Mouse (Mus musculus) MEL (cell line): ENCODE results near the gene Stn1. TPM values are rescaled to one million over a fixed set of nuclear protein-coding genes. Genes with fewer than 3 reads are reported as not detected.

Experiments used
- DNase-seq: peaks from one replicate; pipeline ENCODE4 v3.0.0; 2011; ENCODE audit warnings: low read depth, low spot score
- H3K27ac ChIP-seq: 2 replicates; pipeline ENCODE4 v1.5.1; 2012; ENCODE audit warnings: low read depth, mild to moderate bottlenecking, control low read depth, low read length, moderate library complexity; ENCODE audit not compliant: control insufficient read depth
- H3K27me3 ChIP-seq, 2 experiments: fragments of 150-350 bp in 1 of 2; sonication (generic) in 1 of 2; 2 replicates each; pipeline ENCODE4 v1.6.1; 2012; ENCODE audit warnings: low read length in 2 of 2, mild to moderate bottlenecking in 2 of 2, improper control_type of control experiment in 1 of 2, moderate library complexity in 1 of 2; ENCODE audit not compliant: insufficient read depth in 2 of 2, control insufficient read depth in 1 of 2
- H3K36me3 ChIP-seq, 2 experiments: 2 replicates each; pipeline ENCODE4 v1.6.1; 2012 to 2014; ENCODE audit warnings: low read length in 2 of 2, improper control_type of control experiment in 1 of 2, inconsistent platforms in 1 of 2, mild to moderate bottlenecking in 1 of 2; ENCODE audit not compliant: insufficient read depth in 2 of 2, control insufficient read depth in 1 of 2
- H3K4me1 ChIP-seq, 2 experiments: fragments of 150-350 bp in 1 of 2; sonication (generic) in 1 of 2; 2 replicates each; pipeline ENCODE4 v1.6.1; 2012; ENCODE audit warnings: low read length in 2 of 2, improper control_type of control experiment in 1 of 2, mild to moderate bottlenecking in 1 of 2; ENCODE audit not compliant: insufficient read depth in 2 of 2, control insufficient read depth in 1 of 2
- H3K4me3 ChIP-seq, 2 experiments: fragments of 150-350 bp in 1 of 2; sonication (generic) in 1 of 2; 2 replicates each; pipeline ENCODE4 v1.5.1; 2012; ENCODE audit warnings: low read depth in 2 of 2, low read length in 2 of 2, mild to moderate bottlenecking in 2 of 2, moderate library complexity in 2 of 2, control low read depth in 1 of 2, improper control_type of control experiment in 1 of 2; ENCODE audit not compliant: control insufficient read depth in 1 of 2, insufficient read depth in 1 of 2
- H3K79me2 ChIP-seq: 2 replicates; pipeline ENCODE4 v1.6.1; 2012; ENCODE audit warnings: mild to moderate bottlenecking, low read length, moderate library complexity; ENCODE audit not compliant: control insufficient read depth, poor library complexity, insufficient read depth
- H3K9ac ChIP-seq: 2 replicates; pipeline ENCODE4 v1.6.1; 2012; ENCODE audit warnings: low read depth, mild to moderate bottlenecking, control low read depth, low read length, moderate library complexity; ENCODE audit not compliant: control insufficient read depth, poor library complexity, severe bottlenecking
- H3K9me3 ChIP-seq: fragments of 150-350 bp; sonication (generic); replicated peaks from 2 replicates; pipeline ENCODE4 v1.6.1; 2012; ENCODE audit warnings: mild to moderate bottlenecking, low read length, improper control_type of control experiment, moderate library complexity; ENCODE audit not compliant: insufficient read depth
- BHLHE40 ChIP-seq: IDR thresholded peaks from 2 replicates; pipeline ENCODE4 v1.6.1; 2012; ENCODE audit warnings: low read depth, mild to moderate bottlenecking, inconsistent platforms, low read length, improper control_type of control experiment, borderline replicate concordance
- CHD1 ChIP-seq: IDR thresholded peaks from 2 replicates; pipeline ENCODE4 v1.6.1; 2012; ENCODE audit warnings: low read depth, mild to moderate bottlenecking, inconsistent platforms, low read length, improper control_type of control experiment
- CHD2 ChIP-seq: IDR thresholded peaks from 2 replicates; pipeline ENCODE4 v1.6.1; 2011; ENCODE audit warnings: low read length, improper control_type of control experiment
- CTCF ChIP-seq, 3 experiments: IDR thresholded peaks in 2 of 3; conservative IDR thresholded peaks in 1 of 3; 2 replicates each; pipeline ENCODE4 v1.5.1; 2011 to 2012; ENCODE audit warnings: low read length in 3 of 3, low read depth in 2 of 3, mild to moderate bottlenecking in 2 of 3, improper control_type of control experiment in 1 of 3, inconsistent platforms in 1 of 3, mixed read lengths in 1 of 3, moderate library complexity in 1 of 3; ENCODE audit not compliant: control insufficient read depth in 1 of 3, insufficient read depth in 1 of 3, poor library complexity in 1 of 3, severe bottlenecking in 1 of 3
- E2F4 ChIP-seq: IDR thresholded peaks from 2 replicates; pipeline ENCODE4 v1.6.1; 2011; ENCODE audit warnings: low read depth, low read length, improper control_type of control experiment, borderline replicate concordance
- ELF1 ChIP-seq: IDR thresholded peaks from 2 replicates; pipeline ENCODE4 v1.6.1; 2014; ENCODE audit warnings: low read depth, mild to moderate bottlenecking, inconsistent platforms, low read length, improper control_type of control experiment, moderate library complexity
- EP300 ChIP-seq, 2 experiments: IDR thresholded peaks; 2 replicates each; pipeline ENCODE4 v1.6.1; 2011; ENCODE audit warnings: improper control_type of control experiment in 2 of 2, low read length in 2 of 2, low read depth in 1 of 2, mild to moderate bottlenecking in 1 of 2
- GABPA ChIP-seq: IDR thresholded peaks from 2 replicates; pipeline ENCODE4 v1.6.1; 2012; ENCODE audit warnings: low read depth, mild to moderate bottlenecking, inconsistent platforms, low read length, improper control_type of control experiment, moderate library complexity
- HCFC1 ChIP-seq: IDR thresholded peaks from 2 replicates; pipeline ENCODE4 v1.6.1; 2012; ENCODE audit warnings: low read depth, mild to moderate bottlenecking, inconsistent platforms, low read length, improper control_type of control experiment, moderate library complexity
- JUND ChIP-seq: IDR thresholded peaks from 2 replicates; pipeline ENCODE4 v1.6.1; 2011; ENCODE audit warnings: low read depth, mild to moderate bottlenecking, improper control_type of control experiment, low read length
- KAT2A ChIP-seq: conservative IDR thresholded peaks from 2 replicates; pipeline ENCODE4 v1.6.1; 2012; ENCODE audit warnings: low read depth, low read length, improper control_type of control experiment, inconsistent platforms
- MAFK ChIP-seq: IDR thresholded peaks from 2 replicates; pipeline ENCODE4 v1.6.1; 2011; ENCODE audit warnings: low read depth, mild to moderate bottlenecking, low read length, improper control_type of control experiment, borderline replicate concordance
- MAX ChIP-seq: IDR thresholded peaks from 2 replicates; pipeline ENCODE4 v1.6.1; 2011; ENCODE audit warnings: low read length, improper control_type of control experiment
- MAZ ChIP-seq: IDR thresholded peaks from 2 replicates; pipeline ENCODE4 v1.6.1; 2012; ENCODE audit warnings: low read depth, mild to moderate bottlenecking, inconsistent platforms, low read length, improper control_type of control experiment
- MEF2A ChIP-seq: IDR thresholded peaks from 2 replicates; pipeline ENCODE4 v1.6.1; 2014; ENCODE audit warnings: low read depth, mild to moderate bottlenecking, inconsistent platforms, low read length, improper control_type of control experiment; ENCODE audit not compliant: poor library complexity, insufficient replicate concordance, severe bottlenecking; ENCODE audit errors: extremely low read depth
- MXI1 ChIP-seq: IDR thresholded peaks from 2 replicates; pipeline ENCODE4 v1.6.1; 2011; ENCODE audit warnings: mild to moderate bottlenecking, low read depth, low read length, improper control_type of control experiment
- MYB ChIP-seq: IDR thresholded peaks from 2 replicates; pipeline ENCODE4 v1.6.1; 2011; ENCODE audit warnings: mild to moderate bottlenecking, low read depth, low read length, improper control_type of control experiment
- MYC ChIP-seq: IDR thresholded peaks from 2 replicates; pipeline ENCODE4 v1.6.1; 2011; ENCODE audit warnings: low read depth, mild to moderate bottlenecking, low read length, improper control_type of control experiment, moderate library complexity
- NELFE ChIP-seq: IDR thresholded peaks from 2 replicates; pipeline ENCODE4 v1.6.1; 2011; ENCODE audit warnings: low read depth, low read length, improper control_type of control experiment
- NRF1 ChIP-seq: IDR thresholded peaks from 2 replicates; pipeline ENCODE4 v1.6.1; 2014; ENCODE audit warnings: low read depth, mild to moderate bottlenecking, inconsistent platforms, low read length, improper control_type of control experiment, moderate library complexity; ENCODE audit not compliant: poor library complexity, insufficient read depth, severe bottlenecking
- POLR2A ChIP-seq, 2 experiments: IDR thresholded peaks; 2 replicates each; pipeline ENCODE4 v1.6.1; 2011 to 2012; ENCODE audit warnings: low read length in 2 of 2, mild to moderate bottlenecking in 2 of 2, control low read depth in 1 of 2, improper control_type of control experiment in 1 of 2, low read depth in 1 of 2, moderate library complexity in 1 of 2; ENCODE audit not compliant: control insufficient read depth in 1 of 2, insufficient read depth in 1 of 2, poor library complexity in 1 of 2
- POLR2AphosphoS2 ChIP-seq: IDR thresholded peaks from 2 replicates; pipeline ENCODE4 v1.6.1; 2011; ENCODE audit warnings: low read length, improper control_type of control experiment
- POLR2AphosphoS5 ChIP-seq: IDR thresholded peaks from 2 replicates; pipeline ENCODE4 v1.6.1; 2012; ENCODE audit warnings: low read depth, borderline replicate concordance, mild to moderate bottlenecking, inconsistent platforms, low read length, moderate library complexity, mixed read lengths
- RCOR1 ChIP-seq: IDR thresholded peaks from 2 replicates; pipeline ENCODE4 v1.6.1; 2012; ENCODE audit warnings: low read depth, mild to moderate bottlenecking, inconsistent platforms, low read length, improper control_type of control experiment
- SIN3A ChIP-seq: IDR thresholded peaks from 2 replicates; pipeline ENCODE4 v1.6.1; 2012; ENCODE audit warnings: low read length, improper control_type of control experiment, inconsistent platforms
- TAL1 ChIP-seq: IDR thresholded peaks from 2 replicates; pipeline ENCODE4 v1.6.1; 2012; ENCODE audit warnings: mild to moderate bottlenecking, inconsistent platforms, low read length, moderate library complexity, mixed read lengths
- TBP ChIP-seq: IDR thresholded peaks from 2 replicates; pipeline ENCODE4 v1.8.0; 2011; ENCODE audit warnings: low read depth, low read length, improper control_type of control experiment
- TCF12 ChIP-seq: IDR thresholded peaks from 2 replicates; pipeline ENCODE4 v1.6.1; 2014; ENCODE audit warnings: low read depth, mild to moderate bottlenecking, inconsistent platforms, low read length, improper control_type of control experiment, moderate library complexity
- UBTF ChIP-seq: IDR thresholded peaks from 2 replicates; pipeline ENCODE4 v1.6.1; 2012; ENCODE audit warnings: low read depth, mild to moderate bottlenecking, inconsistent platforms, low read length, improper control_type of control experiment, moderate library complexity, borderline replicate concordance; ENCODE audit not compliant: insufficient read depth
- USF1 ChIP-seq: IDR thresholded peaks from 2 replicates; pipeline ENCODE4 v1.6.1; 2014; ENCODE audit warnings: low read depth, mild to moderate bottlenecking, inconsistent platforms, low read length, improper control_type of control experiment, moderate library complexity
- USF2 ChIP-seq, 2 experiments: IDR thresholded peaks; 2 replicates each; pipeline ENCODE4 v1.6.1; 2011 to 2012; ENCODE audit warnings: improper control_type of control experiment in 2 of 2, low read length in 2 of 2, borderline replicate concordance in 1 of 2, inconsistent platforms in 1 of 2, low read depth in 1 of 2, mild to moderate bottlenecking in 1 of 2; ENCODE audit not compliant: insufficient read depth in 1 of 2
- ZC3H11A ChIP-seq: IDR thresholded peaks from 2 replicates; pipeline ENCODE4 v1.6.1; 2012; ENCODE audit warnings: low read depth, mild to moderate bottlenecking, inconsistent platforms, low read length, improper control_type of control experiment
- ZKSCAN1 ChIP-seq: IDR thresholded peaks from 2 replicates; pipeline ENCODE4 v1.6.1; 2012; ENCODE audit warnings: low read depth, mild to moderate bottlenecking, inconsistent platforms, low read length, improper control_type of control experiment, moderate library complexity
- ZMIZ1 ChIP-seq: IDR thresholded peaks from 2 replicates; pipeline ENCODE4 v1.6.1; 2012; ENCODE audit warnings: low read depth, mild to moderate bottlenecking, inconsistent platforms, low read length, improper control_type of control experiment, moderate library complexity
- ZNF384 ChIP-seq: IDR thresholded peaks from 2 replicates; pipeline ENCODE4 v1.6.1; 2012; ENCODE audit warnings: low read depth, mild to moderate bottlenecking, inconsistent platforms, low read length, improper control_type of control experiment
- polyA plus RNA-seq, 2 experiments: library from polyadenylated mRNA; stranded (reverse) in 1 of 2; unstranded in 1 of 2; fragments of >175 nt in 1 of 2; fragments of >200 nt in 1 of 2; gene quantifications; 2 replicates each; pipeline versions ENCODE4 v1.2.1 to v1.2.4; 2012; ENCODE audit warnings: low replicate concordance in 2 of 2, low read depth in 1 of 2; ENCODE audit not compliant: insufficient read length in 2 of 2, insufficient read depth in 1 of 2, missing spikeins in 1 of 2
- total RNA-seq: library from RNA; depleted of rRNA; stranded (reverse); fragments of 300-350 nt; gene quantifications from 2 replicates; pipeline ENCODE4 v1.2.3, GENCODE M21; 2012

Stn1 gene
- total and polyA plus RNA-seq, 3 experiments = 9.7 to 13.6 TPM; not detected in 1

- H3K9me3 ChIP-seq = no peaks in the 10 kb centered on the region
- peaks cover 6 to 26% of the 10 kb centered on the region in 2 experiments for H3K4me1 ChIP-seq
- H3K36me3 ChIP-seq = peaks cover 0 to 18% of the 10 kb centered on the region in 2 experiments; a peak in 2 of 4 replicates
- peak; percentile 97 for DNase-seq
- no peaks in the 10 kb centered on the region for H3K27me3 ChIP-seq
- H3K27ac ChIP-seq = no peak overlapping the region
- peak overlapping the region; percentile 57 for H3K9ac ChIP-seq
- H3K79me2 ChIP-seq = no peaks in the 10 kb centered on the region
- peak overlapping the region; percentile 57 to 63 for H3K4me3 ChIP-seq
- TF ChIP-seq TCF12 (no peak), JUND (no peak), TAL1 (no peak), CTCF (IDR thresholded peaks at IDR 0.05 in 2 of 3, conservative IDR thresholded peaks at IDR 0.05 in 1 of 3; ENCODE audit: control insufficient read depth in 1 of 3, insufficient read depth in 1 of 3, low read depth in 2 of 3, low read length in 3 of 3, poor library complexity in 1 of 3, severe bottlenecking in 1 of 3) (no peak), TBP (no peak), CHD2 (no peak), SIN3A (peak; percentile 73), E2F4 (peak; percentile 92; the same call in 1 of the 2 replicates), UBTF (no peak), GABPA (no peak), MEF2A (no peak), KAT2A (no peak), ZC3H11A (no peak), POLR2AphosphoS2 (0 out of 2 replicates have a peak, but pooled peaks have one; percentile 54), USF1 (no peak), NRF1 (peak; percentile 77), EP300 (IDR thresholded peaks at IDR 0.05; ENCODE audit: low read depth in 1 of 2, low read length in 2 of 2) (0 out of 4 replicates have a peak, but pooled peaks of 1 of the 2 experiments have one; percentile 7), RCOR1 (peak; percentile 42; the same call in 1 of the 2 replicates), POLR2A (IDR thresholded peaks at IDR 0.05; ENCODE audit: control insufficient read depth in 1 of 2, insufficient read depth in 1 of 2, low read depth in 1 of 2, low read length in 2 of 2, poor library complexity in 1 of 2) (peak; percentile 46 to 72; a peak in 3 of 4 replicates), MXI1 (peak; percentile 53; the same call in 1 of the 2 replicates), POLR2AphosphoS5 (no peak), HCFC1 (peak; percentile 76), CHD1 (no peak), MYC (no peak), USF2 (IDR thresholded peaks at IDR 0.05; ENCODE audit: borderline replicate concordance in 1 of 2, insufficient read depth in 1 of 2, low read depth in 1 of 2, low read length in 2 of 2) (no peak), MAZ (no peak; the same call in 1 of the 2 replicates), MYB (no peak), ELF1 (peak; percentile 78), ZMIZ1 (peak; percentile 49; the same call in 1 of the 2 replicates), MAFK (no peak), ZKSCAN1 (no peak), MAX (peak; percentile 29; the same call in 1 of the 2 replicates), ZNF384 (no peak), NELFE (peak; percentile 70), BHLHE40 (no peak)
Observed at GRCm38 (mm10) chr19:47536521-47537299, 597 bp downstream of the Stn1 start.
